Mouse (Mus musculus): ENCODE results near the gene Gm49673.
"Not testable (repeated sequence)": the region's sequence is repeated elsewhere in the genome, so short reads cannot be mapped to it uniquely, and the experiment has no call there.

DNA sequence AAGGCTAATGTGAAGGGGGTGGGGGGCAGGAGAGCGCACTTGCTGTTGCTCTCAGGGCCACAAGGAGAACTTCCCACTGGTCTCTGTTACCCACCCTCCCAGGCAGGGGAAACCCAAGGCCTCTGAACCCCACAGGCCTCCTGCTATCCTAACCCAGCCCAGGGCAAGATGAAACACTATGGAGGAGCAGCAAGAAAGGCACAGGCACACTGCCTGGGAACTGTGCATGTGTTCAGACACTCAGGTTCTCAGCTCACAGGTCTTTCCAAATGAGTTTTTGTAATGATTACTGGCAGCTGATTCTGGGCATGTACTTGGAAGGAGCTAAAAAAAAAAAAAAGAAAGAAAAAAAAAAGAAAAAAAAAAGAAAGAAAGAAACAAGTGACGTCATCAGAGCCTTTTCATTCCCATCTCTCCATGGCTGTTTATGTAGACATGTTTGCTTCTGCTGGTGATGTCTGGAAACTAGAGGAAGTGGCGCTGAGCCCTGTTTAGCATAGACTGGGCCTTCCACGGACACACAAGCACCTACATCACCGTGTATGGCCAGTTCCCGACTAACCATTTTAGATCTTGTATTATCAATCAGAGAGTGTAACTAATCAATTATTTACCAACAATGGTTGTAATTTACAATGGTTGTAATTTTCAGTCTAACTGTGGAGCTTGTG lies 91.5 kb downstream of the Gm49673 start:
- not testable (repeated sequence) for TF ChIP-seq CTCF (conservative IDR thresholded peaks at IDR 0.05; ENCODE audit: low read length); POU5F1 (IDR thresholded peaks at IDR 0.05; ENCODE audit: borderline replicate concordance, low read length)
